Mouse (Mus musculus) hindbrain, embryonic 10.5 days (tissue): ENCODE measurements around the gene Rpl6. TPM values are rescaled to one million over a fixed set of nuclear protein-coding genes. Genes with fewer than 3 reads are reported as not detected.
"Not testable (repeated sequence)": the region's sequence is repeated elsewhere in the genome, so short reads cannot be mapped to it uniquely, and the experiment has no call there.

Experiments
- DNase-seq: peaks from one replicate; pipeline ENCODE4 v3.0.0-alpha.2; 2017; ENCODE audit warnings: low spot score
- H3K27ac ChIP-seq: fragments of 300-500 bp; sonication (generic); 2 replicates; pipeline ENCODE4 v1.5.1; 2016; ENCODE audit warnings: mild to moderate bottlenecking, moderate library complexity
- H3K27me3 ChIP-seq: fragments of 300-500 bp; sonication (generic); 2 replicates; pipeline ENCODE4 v1.6.1; 2016; ENCODE audit warnings: mild to moderate bottlenecking; ENCODE audit not compliant: poor library complexity, insufficient read depth, severe bottlenecking
- H3K36me3 ChIP-seq: fragments of 300-500 bp; sonication (generic); 2 replicates; pipeline ENCODE4 v1.6.1; 2016; ENCODE audit warnings: mild to moderate bottlenecking, moderate library complexity
- H3K4me1 ChIP-seq: fragments of 300-500 bp; sonication (generic); replicated peaks from 2 replicates; pipeline ENCODE4 v1.6.1; 2016; ENCODE audit warnings: mild to moderate bottlenecking
- H3K4me3 ChIP-seq: fragments of 300-500 bp; sonication (generic); 2 replicates; pipeline ENCODE4 v1.5.1; 2016; ENCODE audit warnings: mild to moderate bottlenecking, moderate library complexity
- H3K9me3 ChIP-seq: fragments of 300-500 bp; sonication (generic); 2 replicates; pipeline ENCODE4 v1.6.1; 2016; ENCODE audit warnings: mild to moderate bottlenecking, moderate library complexity
- WGBS: fragments of 180-500 bp; shearing (Covaris S2); methylation state at CpG from one replicate; pipeline ENCODE4 v1.1.7; 2016; 5-methylcytosine and 5-hydroxymethylcytosine counted together
- polyA plus RNA-seq: library from polyadenylated mRNA; unstranded; fragments of >200 nt; fragmentation: Nextera tagmentation; extraction: Ambion mirVana; gene quantifications from 2 replicates; pipeline ENCODE4 v1.2.1, GENCODE M21; 2016

Rpl6 gene
- polyA plus RNA-seq, 1 experiment from 2014 or later, result 553 TPM

- no peak for DNase-seq
- H3K9me3 ChIP-seq, result no peaks in the 10 kb centered on the region
- WGBS, result 84% methylated on average over 1 of the region's 1 CpGs
- no peak overlapping the region for H3K27ac ChIP-seq
- no peaks in the 10 kb centered on the region for H3K36me3 ChIP-seq
- peaks cover 17% of the 10 kb centered on the region for H3K4me1 ChIP-seq
- H3K4me3 ChIP-seq, result no peak overlapping the region
- no peaks in the 10 kb centered on the region for H3K27me3 ChIP-seq
Observed at GRCm38 (mm10) chr5:121219190-121219589, 14.9 kb downstream of the Rpl6 start.

DNA sequence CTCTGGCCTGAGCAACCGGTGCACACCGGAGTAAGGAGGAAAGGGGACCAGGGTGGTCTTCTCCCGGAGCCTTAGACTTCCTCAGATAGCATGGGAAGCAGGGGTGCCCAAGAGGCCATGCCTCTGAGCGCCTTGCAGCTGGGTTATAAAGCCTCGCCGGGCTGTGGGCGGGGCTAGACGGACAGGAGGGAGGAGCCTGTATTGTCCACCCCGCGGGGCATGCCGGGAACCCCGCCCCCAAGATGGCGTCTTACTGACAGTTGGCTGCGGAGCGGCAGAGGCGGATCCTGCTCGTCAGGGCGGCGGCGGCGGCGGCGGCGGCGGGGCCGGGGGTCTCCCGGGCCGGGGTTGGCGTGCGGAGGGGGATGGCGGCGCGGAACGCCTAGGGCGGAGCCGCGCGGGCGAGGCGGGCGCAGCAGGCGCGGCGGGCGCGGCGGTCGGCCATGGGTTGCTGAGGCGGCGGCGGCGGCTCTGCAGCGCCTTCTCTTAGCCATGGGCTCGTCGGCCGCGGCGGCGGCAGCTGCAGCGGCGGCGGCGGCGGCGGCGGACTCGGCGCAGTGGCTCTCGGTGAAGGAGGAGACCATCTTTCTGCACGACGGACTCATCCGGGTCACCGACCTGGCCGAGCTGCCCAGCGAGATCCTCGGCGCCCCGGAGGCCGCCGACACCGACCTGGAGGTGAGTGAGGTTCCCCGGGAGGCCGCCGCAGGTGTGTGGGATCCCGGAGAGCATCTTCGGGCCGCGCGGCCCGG, 15.9 kb downstream of the Rpl6 start, which contains the start of gene Hectd4:
Gene Hectd4, plus strand, starts transcription at position 240 of the 752 bp plus-strand sequence.
- WGBS, result under 1% methylated on average over 84 of the region's 90 CpGs
- Histone ChIP-seq H3K4me1 (peaks cover 17% of the 10 kb centered on the region), H3K27ac (peak within 1 kb of the TSS; percentile 95), H3K4me3 (peak within 1 kb of the TSS; percentile 95), H3K27me3 (no peaks in the 10 kb centered on the region), H3K9me3 (no peaks in the 10 kb centered on the region), H3K36me3 (no peaks in the 10 kb centered on the region)
- DNase-seq, result peak; percentile 97

GRCm38 (mm10) chr5:121220732-121221301, 16.5 kb downstream of the Rpl6 start:
- peak; percentile 54 for DNase-seq
- Histone ChIP-seq H3K9me3 (no peaks in the 10 kb centered on the region), H3K4me3 (peak overlapping the region; percentile 95), H3K4me1 (peaks cover 17% of the 10 kb centered on the region), H3K27ac (peak overlapping the region; percentile 95), H3K36me3 (no peaks in the 10 kb centered on the region), H3K27me3 (no peaks in the 10 kb centered on the region)
- WGBS, result 0% methylated on average over 29 of the region's 38 CpGs

DNA sequence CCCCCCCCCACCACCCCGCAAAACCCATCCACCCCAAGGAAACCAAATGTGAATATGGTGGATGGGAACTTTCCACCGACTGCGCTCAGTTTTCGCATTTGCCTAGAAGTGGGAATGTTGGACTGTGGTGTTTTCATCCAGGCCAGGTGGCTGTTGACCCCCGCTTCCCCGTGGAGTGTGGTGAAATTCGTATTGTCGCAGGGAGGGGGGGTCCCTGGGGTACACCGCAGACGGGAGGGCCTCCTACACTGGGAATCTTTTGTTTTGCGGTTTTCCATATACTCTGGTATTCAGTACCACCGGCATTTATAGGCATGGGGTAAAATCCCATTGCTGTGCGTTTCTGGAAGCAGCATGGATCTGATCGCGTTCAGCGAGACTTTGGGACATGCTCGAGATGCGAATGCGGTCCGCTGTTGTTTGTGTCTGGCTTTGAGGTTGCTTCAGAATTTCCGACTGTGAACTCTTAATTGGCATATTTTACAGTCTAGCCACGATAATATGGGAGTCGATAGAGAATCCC, 17.1 kb downstream of the Rpl6 start:
- WGBS, result 19% methylated on average over 23 of the region's 23 CpGs

GRCm38 (mm10) chr5:121224020-121224419, 19.7 kb downstream of the Rpl6 start:
- not testable (repeated sequence) for H3K9me3 ChIP-seq, H3K27me3 ChIP-seq, H3K27ac ChIP-seq, H3K4me3 ChIP-seq, DNase-seq, H3K36me3 ChIP-seq
- peaks cover 17% of the 10 kb centered on the region for H3K4me1 ChIP-seq
- WGBS, result 90% methylated on average over 4 of the region's 4 CpGs

More for the DNA sequence above, 17.1 kb downstream of the Rpl6 start:
- H3K4me3 ChIP-seq, result peak overlapping the region; percentile 95
- no peaks in the 10 kb centered on the region for H3K36me3 ChIP-seq
- H3K9me3 ChIP-seq, result no peaks in the 10 kb centered on the region
- DNase-seq, result no peak
- peaks cover 17% of the 10 kb centered on the region for H3K4me1 ChIP-seq
- H3K27ac ChIP-seq, result peak overlapping the region; percentile 95
- no peaks in the 10 kb centered on the region for H3K27me3 ChIP-seq

GRCm38 (mm10) chr5:121224856-121225255, 20.6 kb downstream of the Rpl6 start:
- Histone ChIP-seq H3K27me3 (no peaks in the 10 kb centered on the region), H3K4me1 (peaks cover 13% of the 10 kb centered on the region), H3K9me3 (no peaks in the 10 kb centered on the region), H3K36me3 (no peaks in the 10 kb centered on the region), H3K27ac (no peak overlapping the region), H3K4me3 (no peak overlapping the region)
- no peak for DNase-seq
- WGBS, result 94% methylated on average over 3 of the region's 3 CpGs

DNA sequence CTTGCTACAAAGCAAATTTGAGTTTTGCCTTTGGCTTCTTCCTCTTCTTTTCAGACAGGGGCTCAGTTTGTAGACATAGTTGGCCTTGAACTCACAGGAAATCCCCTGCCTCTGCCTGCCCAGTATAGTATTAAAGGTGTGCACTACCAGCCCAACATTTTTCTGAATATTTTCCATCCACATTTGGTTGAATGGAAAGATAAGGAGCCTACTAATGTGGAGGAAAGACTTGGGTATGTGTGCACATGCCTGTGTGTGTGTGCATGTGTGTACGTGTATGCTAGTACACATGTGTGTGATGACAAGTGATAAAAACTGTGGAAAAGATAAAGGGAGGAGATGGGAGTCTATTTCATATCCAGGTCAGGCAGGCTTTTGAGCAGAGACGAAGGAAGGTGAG, 21.6 kb downstream of the Rpl6 start:
- no peaks in the 10 kb centered on the region for H3K36me3 ChIP-seq
- H3K4me3 ChIP-seq, result no peak overlapping the region
- no peaks in the 10 kb centered on the region for H3K27me3 ChIP-seq
- DNase-seq, result no peak
- no peak overlapping the region for H3K27ac ChIP-seq
- peaks cover 11% of the 10 kb centered on the region for H3K4me1 ChIP-seq
- 90% methylated on average over 2 of the region's 2 CpGs for WGBS
- no peaks in the 10 kb centered on the region for H3K9me3 ChIP-seq

DNA sequence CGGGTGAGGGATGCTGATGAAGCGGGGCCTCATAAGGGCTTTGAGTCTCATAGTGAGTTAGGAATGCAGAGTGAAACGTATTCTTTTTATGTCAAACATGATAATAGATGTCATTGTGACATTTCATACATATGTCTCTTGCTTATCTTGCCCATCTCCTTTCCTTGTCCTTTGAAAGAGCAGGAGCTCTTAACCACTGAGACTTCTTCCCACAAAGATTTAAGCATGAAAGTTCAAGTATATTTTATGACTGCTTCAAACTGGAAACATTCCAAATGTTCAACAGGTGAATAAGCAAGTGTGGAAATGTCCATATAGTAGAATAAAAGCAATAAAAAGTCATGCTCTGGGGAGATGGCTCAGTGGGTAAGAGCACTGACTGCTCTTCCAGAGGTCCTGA, 22.1 kb downstream of the Rpl6 start:
- Histone ChIP-seq H3K9me3 (no peaks in the 10 kb centered on the region), H3K27me3 (no peaks in the 10 kb centered on the region), H3K4me3 (no peak overlapping the region), H3K36me3 (no peaks in the 10 kb centered on the region), H3K27ac (no peak overlapping the region), H3K4me1 (peaks cover 6% of the 10 kb centered on the region)
- 81% methylated on average over 3 of the region's 3 CpGs for WGBS
- DNase-seq, result no peak

DNA sequence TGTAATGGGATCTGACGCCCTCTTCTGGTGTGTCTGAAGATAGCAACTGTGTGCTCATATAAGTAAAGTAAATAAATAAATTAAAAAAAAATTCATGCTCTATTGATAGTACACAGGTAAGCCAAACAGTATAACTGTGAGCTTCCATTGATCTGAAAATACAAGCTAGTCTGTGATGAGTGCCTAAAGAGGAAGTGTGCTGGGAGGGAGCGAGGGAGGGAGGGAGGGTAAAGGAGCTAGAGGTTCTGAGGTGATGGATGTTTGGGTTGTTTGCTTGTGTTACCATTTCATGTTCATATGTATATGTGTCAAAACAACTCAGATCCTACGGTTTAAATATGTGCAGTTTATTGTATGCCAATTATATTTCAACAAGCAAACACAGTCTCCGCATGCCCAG, 22.6 kb downstream of the Rpl6 start:
- Histone ChIP-seq H3K4me3 (no peak overlapping the region), H3K36me3 (no peaks in the 10 kb centered on the region), H3K27ac (no peak overlapping the region), H3K27me3 (no peaks in the 10 kb centered on the region), H3K9me3 (no peaks in the 10 kb centered on the region), H3K4me1 (peaks cover 1% of the 10 kb centered on the region)
- 81% methylated on average over 4 of the region's 4 CpGs for WGBS
- no peak for DNase-seq

DNA sequence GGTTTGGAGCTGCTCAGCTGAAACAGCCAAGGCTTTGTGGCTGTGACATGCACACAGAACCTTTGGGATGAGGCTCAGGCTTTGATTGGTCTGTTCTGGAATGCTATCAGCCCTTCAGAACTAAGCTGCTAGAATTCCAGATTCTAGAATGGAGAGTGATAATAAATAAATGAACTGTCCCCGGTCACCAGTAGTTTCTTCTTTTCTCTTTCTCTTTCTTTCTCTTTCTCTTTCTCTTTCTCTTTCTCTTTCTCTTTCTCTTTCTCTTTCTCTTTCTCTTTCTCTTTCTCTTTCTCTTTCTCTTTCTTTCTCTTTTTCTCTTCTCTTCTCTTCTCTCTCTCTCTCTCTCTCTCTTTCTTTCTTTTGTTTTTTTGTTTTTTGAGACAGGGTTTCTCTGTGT, 23.0 kb downstream of the Rpl6 start:
- not testable (repeated sequence) for H3K27me3 ChIP-seq, H3K27ac ChIP-seq, H3K4me3 ChIP-seq, H3K4me1 ChIP-seq, DNase-seq, H3K36me3 ChIP-seq, H3K9me3 ChIP-seq
- WGBS, result 93% methylated on average over 1 of the region's 1 CpGs

DNA sequence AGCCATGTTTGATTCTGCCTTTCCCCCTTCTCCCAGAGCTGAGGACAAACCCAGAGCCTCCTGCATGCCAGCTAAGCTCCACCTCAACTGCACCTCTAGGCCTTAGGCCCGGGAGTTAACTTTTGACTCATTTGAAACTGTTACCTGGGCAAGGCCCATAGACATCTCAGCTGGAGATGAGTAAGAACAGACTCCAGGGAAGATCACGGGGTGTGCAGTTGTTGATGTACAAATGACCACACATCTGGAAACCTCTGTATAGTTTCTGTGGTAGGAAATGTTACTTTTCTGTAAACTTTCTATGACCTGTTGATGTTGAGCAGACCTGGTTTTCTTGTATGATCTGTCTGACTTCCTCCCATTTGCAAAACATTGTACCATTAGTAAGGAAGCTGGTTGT, 24.9 kb downstream of the Rpl6 start:
- no peak for DNase-seq
- WGBS, result 94% methylated on average over 2 of the region's 2 CpGs
- no peaks in the 10 kb centered on the region for H3K27me3 ChIP-seq

DNA sequence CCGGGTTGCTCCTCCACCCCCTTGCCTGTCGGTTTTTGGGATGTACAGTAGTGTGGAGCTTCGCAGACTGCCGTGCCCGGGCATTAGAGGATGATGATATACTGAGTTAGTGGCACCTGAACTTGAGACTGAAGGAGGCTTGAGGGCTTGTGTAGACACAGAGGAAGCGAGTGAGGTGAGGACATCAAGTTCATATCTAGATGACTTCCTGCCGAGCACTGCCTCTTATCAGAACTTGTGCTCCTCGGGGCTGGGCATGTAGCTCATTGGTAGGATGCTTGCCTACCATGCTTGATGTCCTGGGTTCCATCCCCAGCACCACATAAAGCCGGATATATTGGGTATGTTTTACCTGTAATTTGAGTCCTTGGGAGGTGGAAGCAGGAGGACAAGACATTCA, 26.5 kb downstream of the Rpl6 start:
- WGBS, result 95% methylated on average over 9 of the region's 9 CpGs
- H3K27ac ChIP-seq, result no peak overlapping the region

More for the DNA sequence above, 24.9 kb downstream of the Rpl6 start:
- Histone ChIP-seq H3K27ac (no peak overlapping the region), H3K36me3 (no peaks in the 10 kb centered on the region), H3K9me3 (no peaks in the 10 kb centered on the region), H3K4me1 (no peaks in the 10 kb centered on the region), H3K4me3 (no peak overlapping the region)

GRCm38 (mm10) chr5:121232789-121233188, 28.5 kb downstream of the Rpl6 start:
- Histone ChIP-seq H3K36me3 (peaks cover 3% of the 10 kb centered on the region; the same call in 1 of the 2 replicates), H3K27me3 (no peaks in the 10 kb centered on the region), H3K4me1 (no peaks in the 10 kb centered on the region), H3K27ac (no peak overlapping the region), H3K4me3 (no peak overlapping the region), H3K9me3 (no peaks in the 10 kb centered on the region)
- WGBS, result 94% methylated on average over 1 of the region's 1 CpGs
- no peak for DNase-seq

More for the DNA sequence above, 26.5 kb downstream of the Rpl6 start:
- Histone ChIP-seq H3K9me3 (no peaks in the 10 kb centered on the region), H3K27me3 (no peaks in the 10 kb centered on the region), H3K4me1 (no peaks in the 10 kb centered on the region), H3K4me3 (no peak overlapping the region), H3K36me3 (peaks cover 3% of the 10 kb centered on the region; the same call in 1 of the 2 replicates)
- DNase-seq, result no peak
